Mouse (Mus musculus) limb, embryonic 14.5 days (tissue): Measurements from ENCODE around the gene Pkd1l3. TPM values are rescaled to one million over a fixed set of nuclear protein-coding genes. Genes with fewer than 3 reads are reported as not detected.
A peak's percentile ranks its signal among the peaks of the same experiment; 100 is the strongest.

Source experiments
- ATAC-seq: fragments of 200-750 bp; cut with Nextera tagmentation; 2 replicates; pipeline ENCODE4 v1.8.0; 2017; ENCODE audit warnings: low read depth, moderate number of reproducible peaks, moderate TSS enrichment; ENCODE audit not compliant: low FRiP score
- DNase-seq: peaks from one replicate; pipeline ENCODE4 v3.0.0-alpha.2; 2015; ENCODE audit warnings: low spot score
- H3K27ac ChIP-seq: fragments of 300-500 bp; sonication (generic); replicated peaks from 2 replicates; pipeline ENCODE4 v1.5.1; 2014; ENCODE audit warnings: low read depth, mild to moderate bottlenecking, low read length, moderate library complexity, mixed read lengths
- H3K27me3 ChIP-seq: fragments of 300-500 bp; sonication (generic); 2 replicates; pipeline ENCODE4 v1.6.1; 2014; ENCODE audit warnings: low read length, mixed read lengths; ENCODE audit not compliant: control insufficient read depth, insufficient read depth
- H3K36me3 ChIP-seq: fragments of 300-500 bp; sonication (generic); 2 replicates; pipeline ENCODE4 v1.6.1; 2014; ENCODE audit warnings: mild to moderate bottlenecking, low read length, moderate library complexity, mixed read lengths; ENCODE audit not compliant: control insufficient read depth, insufficient read depth
- H3K4me1 ChIP-seq: fragments of 300-500 bp; sonication (generic); 2 replicates; pipeline ENCODE4 v1.6.1; 2014; ENCODE audit warnings: antibody characterized with exemption, low read length, mixed read lengths; ENCODE audit not compliant: control insufficient read depth, insufficient read depth
- H3K4me2 ChIP-seq: fragments of 300-500 bp; sonication (generic); replicated peaks from 2 replicates; pipeline ENCODE4 v1.6.1; 2014; ENCODE audit warnings: low read depth, mild to moderate bottlenecking, low read length, moderate library complexity; ENCODE audit not compliant: severe bottlenecking
- H3K4me3 ChIP-seq: fragments of 300-500 bp; sonication (generic); replicated peaks from 2 replicates; pipeline ENCODE4 v1.5.1; 2014; ENCODE audit warnings: low read length
- H3K9ac ChIP-seq: fragments of 300-500 bp; sonication (generic); 2 replicates; pipeline ENCODE4 v1.6.1; 2014; ENCODE audit warnings: mild to moderate bottlenecking, low read depth, low read length, moderate library complexity; ENCODE audit not compliant: severe bottlenecking
- H3K9me3 ChIP-seq: fragments of 300-500 bp; sonication (generic); 2 replicates; pipeline ENCODE4 v1.6.1; 2016; ENCODE audit warnings: low read length; ENCODE audit not compliant: control insufficient read depth
- POLR2A ChIP-seq: fragments of 200-500 bp; IDR thresholded peaks from 2 replicates; pipeline ENCODE4 v1.8.0; 2012; ENCODE audit warnings: inconsistent platforms, mild to moderate bottlenecking, moderate library complexity, borderline replicate concordance; ENCODE audit not compliant: insufficient read depth, insufficient read length; ENCODE audit errors: extremely low read depth
- WGBS: fragments of 180-500 bp; shearing (Covaris S2); extraction: QIAGEN DNeasy Blood & Tissue Kit; methylation state at CpG from one replicate; pipeline ENCODE4 v1.1.7; 2014; 5-methylcytosine and 5-hydroxymethylcytosine counted together
- polyA plus RNA-seq, 2 experiments: library from polyadenylated mRNA; depleted of rRNA in 1 of 2; stranded (reverse) in 1 of 2; unstranded in 1 of 2; fragments of >200 nt; fragmentation: Nextera tagmentation in 1 of 2; extraction: Ambion mirVana in 1 of 2; gene quantifications; 2 replicates each; pipeline versions ENCODE4 v1.2.1 to v1.2.3; 2012 to 2014

Gene Pkd1l3
- polyA plus RNA-seq, 2 experiments = 0.24 to 0.33 TPM

- no peak overlapping the region for H3K4me2 ChIP-seq
- ATAC-seq = no peak
- no peak for TF ChIP-seq POLR2A
Measured at GRCm38 (mm10) chr8:109687248-109687647, 72.9 kb downstream of the Pkd1l3 start.

GRCm38 (mm10) chr8:109691769-109692168 lies 77.5 kb downstream of the Pkd1l3 start:
- WGBS = 41% methylated on average over 5 of the region's 5 CpGs
- no peak overlapping the region for H3K27ac ChIP-seq
- no peaks in the 10 kb centered on the region; the same call in 1 of the 2 replicates for H3K36me3 ChIP-seq
- H3K4me1 ChIP-seq = peaks cover 24% of the 10 kb centered on the region
- TF ChIP-seq POLR2A = no peak
- no peaks in the 10 kb centered on the region for H3K27me3 ChIP-seq
- peak; percentile 21 for DNase-seq
- peak overlapping the region; percentile 64 for H3K4me2 ChIP-seq
- H3K9ac ChIP-seq = peak overlapping the region; percentile 94
- H3K4me3 ChIP-seq = peak overlapping the region; percentile 99
- H3K9me3 ChIP-seq = no peaks in the 10 kb centered on the region
- no peak for ATAC-seq

More at GRCm38 (mm10) chr8:109687248-109687647, 72.9 kb downstream of the Pkd1l3 start:
- DNase-seq = no peak
- Histone ChIP-seq H3K27me3 (no peaks in the 10 kb centered on the region), H3K27ac (no peak overlapping the region), H3K4me3 (no peak overlapping the region), H3K9ac (no peak overlapping the region), H3K4me1 (peaks cover 14% of the 10 kb centered on the region), H3K9me3 (no peaks in the 10 kb centered on the region), H3K36me3 (peaks cover 8% of the 10 kb centered on the region)
- WGBS = 91% methylated on average over 5 of the region's 5 CpGs

- Histone ChIP-seq H3K4me2 (peak overlapping the region; percentile 64), H3K4me1 (peaks cover 24% of the 10 kb centered on the region), H3K9ac (peak overlapping the region; percentile 94), H3K4me3 (peak overlapping the region; percentile 99), H3K36me3 (no peaks in the 10 kb centered on the region; the same call in 1 of the 2 replicates), H3K9me3 (no peaks in the 10 kb centered on the region), H3K27ac (peak overlapping the region; percentile 70; the same call in 1 of the 2 replicates), H3K27me3 (no peaks in the 10 kb centered on the region)
- WGBS = 1% methylated on average over 38 of the region's 38 CpGs
- ATAC-seq = peak; percentile 35
- DNase-seq = peak; percentile 10
- TF ChIP-seq POLR2A = no peak
Measured at GRCm38 (mm10) chr8:109692443-109693145, 78.3 kb downstream of the Pkd1l3 start.

- H3K4me3 ChIP-seq = peak within 1 kb of the TSS; percentile 99
- peak; percentile 99 for ATAC-seq
- WGBS = under 1% methylated on average over 56 of the region's 57 CpGs
- DNase-seq = peak; percentile 100
- peak within 1 kb of the TSS; percentile 70; the same call in 1 of the 2 replicates for H3K27ac ChIP-seq
- H3K36me3 ChIP-seq = no peaks in the 10 kb centered on the region; the same call in 1 of the 2 replicates
- no peaks in the 10 kb centered on the region for H3K27me3 ChIP-seq
- H3K9me3 ChIP-seq = no peaks in the 10 kb centered on the region
- TF ChIP-seq POLR2A = peak; percentile 86
- H3K9ac ChIP-seq = peak within 1 kb of the TSS; percentile 94
- H3K4me2 ChIP-seq = peak within 1 kb of the TSS; percentile 73
- H3K4me1 ChIP-seq = peaks cover 24% of the 10 kb centered on the region
Measured at GRCm38 (mm10) chr8:109693146-109693900, 79.0 kb downstream of the Pkd1l3 start, which contains the start of gene Ist1. TSS of gene Ist1 (minus strand) at chr8:109693260.

- Histone ChIP-seq H3K9ac (no peak overlapping the region), H3K9me3 (no peaks in the 10 kb centered on the region), H3K27ac (no peak overlapping the region), H3K27me3 (no peaks in the 10 kb centered on the region), H3K4me2 (peak overlapping the region; percentile 73; the same call in 1 of the 2 replicates), H3K36me3 (no peaks in the 10 kb centered on the region; the same call in 1 of the 2 replicates), H3K4me3 (0 out of 2 replicates have a peak overlapping the region, but pooled peaks have one; percentile 99), H3K4me1 (peaks cover 24% of the 10 kb centered on the region)
- TF ChIP-seq POLR2A = no peak
- DNase-seq = no peak
- no peak for ATAC-seq
- WGBS = 33% methylated on average over 6 of the region's 6 CpGs
Measured at GRCm38 (mm10) chr8:109694154-109694553, 79.8 kb downstream of the Pkd1l3 start.
